Mouse (Mus musculus) retina, postnatal 7 days (tissue): Measurements from ENCODE around the gene Gng3.
A peak's percentile ranks its signal among the peaks of the same experiment; 100 is the strongest.

ENCODE experiments used
- DNase-seq: peaks from one replicate; pipeline ENCODE4 v3.0.0-alpha.2; 2012; ENCODE audit warnings: low read depth, low spot score

Gene Gng3

GRCm38 (mm10) chr19:8806810-8807209 lies 32.2 kb downstream of the Gng3 start:
- no peak for DNase-seq

- no peak for DNase-seq
Observed at GRCm38 (mm10) chr19:8803879-8804660, 34.9 kb downstream of the Gng3 start.

- no peak for DNase-seq
Observed at GRCm38 (mm10) chr19:8803204-8803780, 35.7 kb downstream of the Gng3 start.

GRCm38 (mm10) chr19:8802130-8802821 lies 36.7 kb downstream of the Gng3 start, which contains the start of gene Zbtb3:
TSS of gene Zbtb3 (plus strand) at chr19:8802555.
- peak; percentile 90 for DNase-seq

- no peak for DNase-seq
Observed at GRCm38 (mm10) chr19:8798947-8799315, 40.1 kb downstream of the Gng3 start.

- peak; percentile 81 for DNase-seq
Observed at GRCm38 (mm10) chr19:8798264-8798946, 40.6 kb downstream of the Gng3 start, which contains the start of gene Polr2g. TSS of gene Polr2g (minus strand) at chr19:8798577.

- no peak for DNase-seq
Observed at GRCm38 (mm10) chr19:8790171-8790570, 48.8 kb downstream of the Gng3 start.

- no peak for DNase-seq
Observed at GRCm38 (mm10) chr19:8789171-8789570, 49.8 kb downstream of the Gng3 start.

- no peak for DNase-seq
Observed at GRCm38 (mm10) chr19:8788521-8788920, 50.5 kb downstream of the Gng3 start.
